24 mouse cellular contexts compared by ENCODE assay signal in genomic region chr9:72166084-72166483, GRCm38 (mm10).
"Had no signal": no experiment of that assay in that cellular context is flagged by ENCODE, and none has a peak within 500 bp of the region (broad histone marks: within the 10 kb centered on the region; RNA-seq: fewer than 3 reads in every experiment).

No protein-coding gene starts in this region.

- H3K4me3 ChIP-seq: heart, embryonic 13.5 days; heart, embryonic 15.5 days; hindbrain, embryonic 13.5 days; hindbrain, embryonic 15.5 days; layer of hippocampus, adult 2 months; left cerebral cortex, adult 2 months; limb, embryonic 10.5 days; limb, embryonic 12.5 days; liver, embryonic 13.5 days had no signal

- H3K9me3 ChIP-seq: heart, embryonic 13.5 days; heart, embryonic 15.5 days; hindbrain, embryonic 13.5 days; hindbrain, embryonic 15.5 days; limb, embryonic 10.5 days; limb, embryonic 12.5 days; liver, embryonic 13.5 days had no signal

- H3K9ac ChIP-seq: forebrain, postnatal 0 days; heart, embryonic 13.5 days; heart, embryonic 15.5 days; hindbrain, embryonic 13.5 days; hindbrain, embryonic 15.5 days; limb, embryonic 12.5 days; liver, embryonic 13.5 days had no signal

- ATAC-seq: hindbrain, postnatal 0 days; intestine, embryonic 16.5 days had no signal

- H3K36me3 ChIP-seq: heart, embryonic 13.5 days; heart, embryonic 15.5 days; hindbrain, embryonic 13.5 days; hindbrain, embryonic 15.5 days; limb, embryonic 10.5 days; limb, embryonic 12.5 days; liver, embryonic 13.5 days had no signal

- H3K27ac ChIP-seq: heart, embryonic 13.5 days; heart, embryonic 15.5 days; hindbrain, embryonic 13.5 days; hindbrain, embryonic 15.5 days; hindbrain, postnatal 0 days; layer of hippocampus, adult 2 months; left cerebral cortex, adult 2 months; limb, embryonic 10.5 days; limb, embryonic 12.5 days; liver, embryonic 13.5 days had no signal

- H3K27me3 ChIP-seq: heart, embryonic 13.5 days; heart, embryonic 15.5 days; hindbrain, embryonic 13.5 days; hindbrain, embryonic 15.5 days; limb, embryonic 12.5 days; liver, embryonic 13.5 days had no signal

- H3K4me2 ChIP-seq: heart, embryonic 13.5 days; heart, embryonic 15.5 days; hindbrain, embryonic 13.5 days; hindbrain, embryonic 15.5 days; limb, embryonic 12.5 days; liver, embryonic 11.5 days; liver, embryonic 13.5 days had no signal

- DNase-seq: forebrain, postnatal 0 days; gastrocnemius, postnatal 14 days; gastrocnemius, postnatal 36 days; heart, adult 18-20 months; heart, postnatal 14 days; heart, postnatal 36 days; kidney, adult 11 months; kidney, adult 8-10 months; kidney, postnatal 10 days; kidney, postnatal 25 days; kidney, postnatal 4 days; liver; liver, embryonic 13.5 days had no signal
